Mouse (Mus musculus) forebrain, embryonic 12.5 days (tissue): ENCODE data around the gene Map6. TPM values are rescaled to one million over a fixed set of nuclear protein-coding genes. Genes with fewer than 3 reads are reported as not detected.

Experiments used
- ATAC-seq: fragments of 200-750 bp; cut with Nextera tagmentation; 2 replicates; pipeline ENCODE4 v1.8.0; 2017; ENCODE audit warnings: moderate TSS enrichment; ENCODE audit not compliant: low FRiP score
- H3K27ac ChIP-seq: fragments of 300-500 bp; sonication (generic); 2 replicates; pipeline ENCODE4 v1.5.1; 2016; ENCODE audit warnings: mild to moderate bottlenecking
- H3K27me3 ChIP-seq: fragments of 300-500 bp; sonication (generic); 2 replicates; pipeline ENCODE4 v1.6.1; 2016; ENCODE audit warnings: mild to moderate bottlenecking
- H3K36me3 ChIP-seq: fragments of 300-500 bp; sonication (generic); replicated peaks from 2 replicates; pipeline ENCODE4 v1.6.1; 2016; ENCODE audit warnings: mild to moderate bottlenecking
- H3K4me1 ChIP-seq: fragments of 300-500 bp; sonication (generic); 2 replicates; pipeline ENCODE4 v1.6.1; 2016
- H3K4me2 ChIP-seq: fragments of 300-500 bp; sonication (generic); 2 replicates; pipeline ENCODE4 v1.6.1; 2016; ENCODE audit warnings: mild to moderate bottlenecking, moderate library complexity
- H3K4me3 ChIP-seq: fragments of 300-500 bp; sonication (generic); replicated peaks from 2 replicates; pipeline ENCODE4 v1.5.1; 2016; ENCODE audit warnings: mild to moderate bottlenecking
- H3K9ac ChIP-seq: fragments of 300-500 bp; sonication (generic); 2 replicates; pipeline ENCODE4 v1.6.1; 2016; ENCODE audit warnings: mild to moderate bottlenecking
- H3K9me3 ChIP-seq: fragments of 300-500 bp; sonication (generic); 2 replicates; pipeline ENCODE4 v1.6.1; 2016
- WGBS: fragments of 180-500 bp; shearing (Covaris S2); methylation state at CpG from one replicate; pipeline ENCODE4 v1.1.7; 2016; 5-methylcytosine and 5-hydroxymethylcytosine counted together
- polyA plus RNA-seq: library from polyadenylated mRNA; unstranded; fragments of >200 nt; fragmentation: Nextera tagmentation; extraction: Ambion mirVana; gene quantifications from 2 replicates; pipeline ENCODE4 v1.2.1, GENCODE M21; 2016

Gene Map6
- polyA plus RNA-seq, 1 experiment from 2014 or later: 63.5 TPM

- 73% methylated on average over 5 of the region's 5 CpGs for WGBS
- H3K9ac ChIP-seq: no peak overlapping the region
- no peak overlapping the region for H3K4me3 ChIP-seq
- peaks cover 15% of the 10 kb centered on the region for H3K27me3 ChIP-seq
- peaks cover 18% of the 10 kb centered on the region; the same call in 1 of the 2 replicates for H3K36me3 ChIP-seq
- H3K4me1 ChIP-seq: peaks cover 74% of the 10 kb centered on the region
- no peak overlapping the region for H3K4me2 ChIP-seq
- no peak overlapping the region for H3K27ac ChIP-seq
- H3K9me3 ChIP-seq: no peaks in the 10 kb centered on the region
- no peak for ATAC-seq
Observed at GRCm38 (mm10) chr7:99386030-99386429, 118.8 kb downstream of the Map6 start.

Other genes with a start within 250 kb of the Map6 start
- gene Uvrag, start 126.3 kb upstream of the Map6 start, polyA plus RNA-seq: 14.8 and 16.1 TPM in 2 replicates
- gene Dgat2, start 84.7 kb upstream of the Map6 start, polyA plus RNA-seq: 8.4 and 8.6 TPM in 2 replicates
- 4.5 and 4.8 TPM in 2 replicates for gene Mogat2, start 28.8 kb upstream of the Map6 start, polyA plus RNA-seq
- 425 and 501 TPM in 2 replicates for gene Serpinh1, start 85.8 kb downstream of the Map6 start, polyA plus RNA-seq
- gene Gdpd5, start 114.0 kb downstream of the Map6 start, polyA plus RNA-seq: 29.9 and 34.4 TPM in 2 replicates
- gene Klhl35, start 198.6 kb downstream of the Map6 start, polyA plus RNA-seq: 5.6 and 6.8 TPM in 2 replicates
- 597 and 603 TPM in 2 replicates for gene Rps3, start 216.3 kb downstream of the Map6 start, polyA plus RNA-seq